Mouse (Mus musculus): ENCODE results near the gene Slc26a5.

DNA sequence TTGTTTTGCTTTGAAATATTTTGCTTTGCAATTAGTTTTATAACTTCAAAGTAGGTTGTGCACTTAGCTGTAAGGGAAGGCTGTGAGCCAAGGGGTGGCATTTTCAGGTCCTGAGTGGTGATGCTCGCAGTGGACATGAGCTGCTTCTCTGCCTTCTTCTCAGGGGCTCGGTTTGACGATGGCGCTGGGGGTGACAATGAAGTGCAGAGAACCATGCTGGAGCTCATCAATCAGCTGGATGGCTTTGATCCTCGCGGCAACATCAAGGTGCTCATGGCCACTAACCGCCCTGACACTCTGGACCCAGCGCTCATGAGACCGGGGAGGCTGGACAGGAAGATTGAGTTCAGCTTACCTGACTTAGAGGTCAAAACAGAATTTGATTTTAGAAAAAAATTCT lies 62.5 kb downstream of the Slc26a5 start:
- TF ChIP-seq POLR2A (IDR thresholded peaks at IDR 0.05; ENCODE audit: borderline replicate concordance, insufficient read depth, low read length) (no peak), CTCF (IDR thresholded peaks at IDR 0.05; ENCODE audit: borderline replicate concordance, insufficient read depth, low read depth, low read length) (no peak)
